Mouse (Mus musculus): ENCODE data around the gene Ciita. TPM values are rescaled to one million over a fixed set of nuclear protein-coding genes. Genes with fewer than 3 reads are reported as not detected.

Gene Ciita
- polyA plus RNA-seq, 1 experiment from 2014 or later: 0.35 TPM

- Histone ChIP-seq H3K27ac (replicated peaks; ENCODE audit: low read depth, low read length) (no peak overlapping the region), H3K9ac (ENCODE audit: low read depth, low read length) (no peak overlapping the region), H3K4me1 (ENCODE audit: control insufficient read depth, insufficient read depth, low read length) (no peaks in the 10 kb centered on the region), H3K27me3 (replicated peaks; ENCODE audit: control insufficient read depth, insufficient read depth, low read length) (no peaks in the 10 kb centered on the region), H3K36me3 (ENCODE audit: control insufficient read depth, insufficient read depth, low read length) (peaks cover 29% of the 10 kb centered on the region; the same call in 1 of the 2 replicates), H3K4me3 (ENCODE audit: low read depth, low read length) (no peak overlapping the region), H3K4me2 (ENCODE audit: low read depth, low read length) (no peak overlapping the region), H3K9me3 (ENCODE audit: control insufficient read depth, low read length) (no peaks in the 10 kb centered on the region)
- 74% methylated on average over 3 of the region's 3 CpGs for WGBS
- DNase-seq (ENCODE audit: low spot score) (no peak), ATAC-seq (ENCODE audit: low read depth) (no peak)
These were observed 48.5 kb downstream of the Ciita start for GRCm38 (mm10) chr16:10528382-10528781.

GRCm38 (mm10) chr16:10530179-10530578, 50.3 kb downstream of the Ciita start:
- Histone ChIP-seq H3K36me3 (ENCODE audit: control insufficient read depth, insufficient read depth, low read length) (peaks cover 29% of the 10 kb centered on the region; the same call in 1 of the 2 replicates), H3K4me1 (ENCODE audit: control insufficient read depth, insufficient read depth, low read length) (no peaks in the 10 kb centered on the region)
- 93% methylated on average over 4 of the region's 4 CpGs for WGBS

GRCm38 (mm10) chr16:10533781-10534180, 53.9 kb downstream of the Ciita start:
- no peak for DNase-seq (ENCODE audit: low spot score)
- ATAC-seq (ENCODE audit: low read depth): no peak

More at GRCm38 (mm10) chr16:10530179-10530578, 50.3 kb downstream of the Ciita start:
- no peaks in the 10 kb centered on the region for H3K9me3 ChIP-seq (ENCODE audit: control insufficient read depth, low read length)
- no peak overlapping the region for H3K27ac ChIP-seq (replicated peaks; ENCODE audit: low read depth, low read length)
- no peaks in the 10 kb centered on the region for H3K27me3 ChIP-seq (replicated peaks; ENCODE audit: control insufficient read depth, insufficient read depth, low read length)
- H3K4me3 ChIP-seq (ENCODE audit: low read depth, low read length): no peak overlapping the region
- no peak for DNase-seq (ENCODE audit: low spot score)
- no peak for ATAC-seq (ENCODE audit: low read depth)
- no peak overlapping the region for H3K4me2 ChIP-seq (ENCODE audit: low read depth, low read length)
- H3K9ac ChIP-seq (ENCODE audit: low read depth, low read length): no peak overlapping the region

GRCm38 (mm10) chr16:10534567-10534966, 54.7 kb downstream of the Ciita start:
- DNase-seq (ENCODE audit: low spot score) (peak; percentile 68), ATAC-seq (ENCODE audit: low read depth) (peak; percentile 76; the same call in 1 of the 2 replicates)
- peaks cover 25% of the 10 kb centered on the region; the same call in 1 of the 2 replicates for H3K36me3 ChIP-seq (ENCODE audit: control insufficient read depth, insufficient read depth, low read length)

More at GRCm38 (mm10) chr16:10533781-10534180, 53.9 kb downstream of the Ciita start:
- H3K4me3 ChIP-seq (ENCODE audit: low read depth, low read length): no peak overlapping the region
- 92% methylated on average over 4 of the region's 4 CpGs for WGBS
- H3K36me3 ChIP-seq (ENCODE audit: control insufficient read depth, insufficient read depth, low read length): peaks cover 29% of the 10 kb centered on the region; the same call in 1 of the 2 replicates
- no peak overlapping the region for H3K9ac ChIP-seq (ENCODE audit: low read depth, low read length)
- no peaks in the 10 kb centered on the region for H3K9me3 ChIP-seq (ENCODE audit: control insufficient read depth, low read length)
- no peaks in the 10 kb centered on the region for H3K27me3 ChIP-seq (replicated peaks; ENCODE audit: control insufficient read depth, insufficient read depth, low read length)
- no peaks in the 10 kb centered on the region for H3K4me1 ChIP-seq (ENCODE audit: control insufficient read depth, insufficient read depth, low read length)
- H3K27ac ChIP-seq (replicated peaks; ENCODE audit: low read depth, low read length): no peak overlapping the region
- no peak overlapping the region for H3K4me2 ChIP-seq (ENCODE audit: low read depth, low read length)

GRCm38 (mm10) chr16:10536323-10536722, 56.5 kb downstream of the Ciita start:
- H3K27me3 ChIP-seq (replicated peaks; ENCODE audit: control insufficient read depth, insufficient read depth, low read length): no peaks in the 10 kb centered on the region
- peaks cover 21% of the 10 kb centered on the region for H3K4me1 ChIP-seq (ENCODE audit: control insufficient read depth, insufficient read depth, low read length)
- no peaks in the 10 kb centered on the region for H3K9me3 ChIP-seq (ENCODE audit: control insufficient read depth, low read length)
- H3K4me3 ChIP-seq (ENCODE audit: low read depth, low read length): no peak overlapping the region
- no peak overlapping the region for H3K4me2 ChIP-seq (ENCODE audit: low read depth, low read length)
- ATAC-seq (ENCODE audit: low read depth): no peak
- peaks cover 9% of the 10 kb centered on the region; the same call in 1 of the 2 replicates for H3K36me3 ChIP-seq (ENCODE audit: control insufficient read depth, insufficient read depth, low read length)
- no peak for DNase-seq (ENCODE audit: low spot score)
- H3K27ac ChIP-seq (replicated peaks; ENCODE audit: low read depth, low read length): no peak overlapping the region
- H3K9ac ChIP-seq (ENCODE audit: low read depth, low read length): no peak overlapping the region
- WGBS: 69% methylated on average over 5 of the region's 5 CpGs

More at GRCm38 (mm10) chr16:10534567-10534966, 54.7 kb downstream of the Ciita start:
- Histone ChIP-seq H3K4me3 (ENCODE audit: low read depth, low read length) (no peak overlapping the region), H3K9me3 (ENCODE audit: control insufficient read depth, low read length) (no peaks in the 10 kb centered on the region), H3K4me1 (ENCODE audit: control insufficient read depth, insufficient read depth, low read length) (peaks cover 4% of the 10 kb centered on the region; the same call in 1 of the 2 replicates), H3K27ac (replicated peaks; ENCODE audit: low read depth, low read length) (no peak overlapping the region), H3K9ac (ENCODE audit: low read depth, low read length) (no peak overlapping the region), H3K27me3 (replicated peaks; ENCODE audit: control insufficient read depth, insufficient read depth, low read length) (no peaks in the 10 kb centered on the region), H3K4me2 (ENCODE audit: low read depth, low read length) (no peak overlapping the region)
- 54% methylated on average over 7 of the region's 7 CpGs for WGBS

- H3K9ac ChIP-seq (ENCODE audit: low read depth, low read length): no peak overlapping the region
- H3K27me3 ChIP-seq (replicated peaks; ENCODE audit: control insufficient read depth, insufficient read depth, low read length): no peaks in the 10 kb centered on the region
These were observed 57.1 kb downstream of the Ciita start for GRCm38 (mm10) chr16:10536961-10537360.

GRCm38 (mm10) chr16:10540763-10541597, 61.1 kb downstream of the Ciita start:
- Histone ChIP-seq H3K4me1 (ENCODE audit: control insufficient read depth, insufficient read depth, low read length) (peaks cover 26% of the 10 kb centered on the region), H3K27ac (replicated peaks; ENCODE audit: low read depth, low read length) (no peak overlapping the region), H3K4me2 (ENCODE audit: low read depth, low read length) (peak overlapping the region; percentile 93), H3K9ac (ENCODE audit: low read depth, low read length) (peak overlapping the region; percentile 88), H3K27me3 (replicated peaks; ENCODE audit: control insufficient read depth, insufficient read depth, low read length) (no peaks in the 10 kb centered on the region), H3K4me3 (ENCODE audit: low read depth, low read length) (peak overlapping the region; percentile 93), H3K9me3 (ENCODE audit: control insufficient read depth, low read length) (no peaks in the 10 kb centered on the region), H3K36me3 (ENCODE audit: control insufficient read depth, insufficient read depth, low read length) (no peaks in the 10 kb centered on the region)
- WGBS: 68% methylated on average over 16 of the region's 16 CpGs
- ATAC-seq (ENCODE audit: low read depth) (no peak), DNase-seq (ENCODE audit: low spot score) (peak; percentile 11)

More at GRCm38 (mm10) chr16:10536961-10537360, 57.1 kb downstream of the Ciita start:
- no peak overlapping the region for H3K4me2 ChIP-seq (ENCODE audit: low read depth, low read length)
- H3K27ac ChIP-seq (replicated peaks; ENCODE audit: low read depth, low read length): no peak overlapping the region
- peaks cover 3% of the 10 kb centered on the region; the same call in 1 of the 2 replicates for H3K36me3 ChIP-seq (ENCODE audit: control insufficient read depth, insufficient read depth, low read length)
- H3K4me3 ChIP-seq (ENCODE audit: low read depth, low read length): no peak overlapping the region
- H3K4me1 ChIP-seq (ENCODE audit: control insufficient read depth, insufficient read depth, low read length): peaks cover 23% of the 10 kb centered on the region
- DNase-seq (ENCODE audit: low spot score) (no peak), ATAC-seq (ENCODE audit: low read depth) (no peak)
- 76% methylated on average over 3 of the region's 3 CpGs for whole genome bisulfite sequencing
- no peaks in the 10 kb centered on the region for H3K9me3 ChIP-seq (ENCODE audit: control insufficient read depth, low read length)

GRCm38 (mm10) chr16:10541598-10541930, 61.7 kb downstream of the Ciita start:
- Histone ChIP-seq H3K4me2 (ENCODE audit: low read depth, low read length) (peak overlapping the region; percentile 93), H3K4me1 (ENCODE audit: control insufficient read depth, insufficient read depth, low read length) (peaks cover 31% of the 10 kb centered on the region), H3K9ac (ENCODE audit: low read depth, low read length) (peak overlapping the region; percentile 88), H3K27ac (replicated peaks; ENCODE audit: low read depth, low read length) (no peak overlapping the region), H3K36me3 (ENCODE audit: control insufficient read depth, insufficient read depth, low read length) (no peaks in the 10 kb centered on the region), H3K9me3 (ENCODE audit: control insufficient read depth, low read length) (no peaks in the 10 kb centered on the region), H3K27me3 (replicated peaks; ENCODE audit: control insufficient read depth, insufficient read depth, low read length) (no peaks in the 10 kb centered on the region), H3K4me3 (ENCODE audit: low read depth, low read length) (peak overlapping the region; percentile 93)
- 18% methylated on average over 7 of the region's 7 CpGs for WGBS
- ATAC-seq (ENCODE audit: low read depth): no peak
- peak; percentile 64 for DNase-seq (ENCODE audit: low spot score)

Measured in embryonic facial prominence, embryonic 14.5 days (tissue).